Mouse (Mus musculus): ENCODE results near the gene Mylk3. TPM values are rescaled to one million over a fixed set of nuclear protein-coding genes. Genes with fewer than 3 reads are reported as not detected.
A peak's percentile ranks its signal among the peaks of the same experiment; 100 is the strongest.

Gene Mylk3
- polyA plus RNA-seq (2015; fragmentation: Nextera tagmentation; extraction: Ambion mirVana) = 1.7 and 1.9 TPM in 2 replicates

DNA sequence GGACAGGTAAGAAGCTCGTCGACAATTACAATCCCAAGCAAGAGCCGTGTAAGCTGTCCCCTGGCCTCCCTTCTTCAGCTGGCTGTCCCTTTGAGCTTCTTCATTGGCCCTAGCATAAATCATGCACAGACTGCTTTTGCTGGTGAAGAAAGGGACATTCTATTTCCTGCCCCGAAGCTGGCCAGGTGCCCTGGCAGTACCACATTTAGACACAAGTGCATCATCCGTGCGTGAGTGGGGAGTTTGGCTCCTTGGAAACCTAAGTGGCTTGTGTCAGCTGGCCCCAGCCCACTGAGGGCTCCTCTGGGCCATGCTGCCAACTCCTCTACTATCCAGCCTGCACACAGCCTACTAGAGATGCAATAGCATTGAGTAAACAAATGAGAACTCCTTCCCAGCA lies at the start of gene Mylk3:
Gene Mylk3, minus strand, starts transcription at position 141 of the 400 bp plus-strand sequence.
- no peak within 1 kb of the TSS for H3K4me3 ChIP-seq (ENCODE audit: low read length)
- no peak for ATAC-seq (ENCODE audit: low FRiP score, low TSS enrichment)
- no peak within 1 kb of the TSS for H3K4me2 ChIP-seq (replicated peaks; ENCODE audit: low read depth, low read length)
- no peaks in the 10 kb centered on the region for H3K27me3 ChIP-seq (ENCODE audit: insufficient read depth, low read length)
- H3K4me1 ChIP-seq (ENCODE audit: insufficient read depth, low read length) = no peaks in the 10 kb centered on the region; the same call in 1 of the 2 replicates
- no peak within 1 kb of the TSS for H3K27ac ChIP-seq (ENCODE audit: low read length)
- H3K9ac ChIP-seq (replicated peaks; ENCODE audit: low read length) = no peak within 1 kb of the TSS
- H3K36me3 ChIP-seq (ENCODE audit: insufficient read depth, low read length) = no peaks in the 10 kb centered on the region
- WGBS = 60% methylated on average over 6 of the region's 6 CpGs
- H3K9me3 ChIP-seq (ENCODE audit: low read length) = no peaks in the 10 kb centered on the region

DNA sequence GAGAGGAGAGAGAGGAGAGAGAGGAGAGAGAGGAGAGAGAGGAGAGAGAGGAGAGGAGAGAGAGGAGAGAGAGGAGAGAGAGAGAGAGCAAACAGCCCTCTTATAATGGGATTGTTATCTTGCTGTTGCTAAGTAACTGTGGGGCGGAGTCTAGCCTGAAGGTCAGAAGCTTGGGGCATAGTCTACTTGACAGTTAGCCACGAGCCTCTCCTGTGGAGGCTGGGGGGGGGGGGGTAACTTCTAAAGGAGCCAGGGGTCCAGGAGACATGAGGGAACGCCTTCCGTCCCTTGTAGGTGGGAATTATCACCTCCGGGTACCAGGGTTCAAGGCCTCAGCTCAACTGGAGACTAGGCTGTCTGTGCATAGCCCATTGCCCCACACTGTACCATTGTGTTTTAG lies 49.6 kb upstream of the Mylk3 start:
- no peaks in the 10 kb centered on the region for H3K36me3 ChIP-seq (ENCODE audit: insufficient read depth, low read length)
- no peak overlapping the region for H3K27ac ChIP-seq (ENCODE audit: low read length)
- no peak for ATAC-seq (ENCODE audit: low FRiP score, low TSS enrichment)
- H3K4me3 ChIP-seq (ENCODE audit: low read length) = no peak overlapping the region
- H3K9ac ChIP-seq (replicated peaks; ENCODE audit: low read length) = no peak overlapping the region
- no peaks in the 10 kb centered on the region for H3K9me3 ChIP-seq (ENCODE audit: low read length)
- no peak overlapping the region for H3K4me2 ChIP-seq (replicated peaks; ENCODE audit: low read depth, low read length)
- 61% methylated on average over 5 of the region's 5 CpGs for WGBS
- H3K27me3 ChIP-seq (ENCODE audit: insufficient read depth, low read length) = no peaks in the 10 kb centered on the region
- H3K4me1 ChIP-seq (ENCODE audit: insufficient read depth, low read length) = peaks cover 11% of the 10 kb centered on the region

DNA sequence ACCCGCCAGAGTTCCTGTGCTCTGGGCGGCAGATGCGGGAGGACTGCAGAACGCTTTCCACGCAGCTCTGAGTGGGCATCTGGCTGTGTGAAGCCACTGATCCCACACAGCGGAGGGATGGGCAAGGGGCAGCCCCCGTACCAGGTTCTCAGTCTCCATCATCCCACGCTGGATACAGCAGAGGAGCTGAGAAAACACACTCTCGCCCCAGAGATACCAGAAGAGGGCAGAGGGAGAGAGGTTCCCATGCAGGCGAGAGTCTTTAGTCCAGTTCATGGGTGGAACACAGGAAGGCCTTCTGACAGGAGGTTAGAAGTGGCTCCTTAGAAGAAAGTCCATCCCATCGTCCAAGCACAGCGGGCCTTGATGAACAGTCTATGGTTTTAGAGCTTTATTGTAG lies 48.7 kb upstream of the Mylk3 start:
- H3K27ac ChIP-seq (ENCODE audit: low read length) = no peak overlapping the region
- H3K9me3 ChIP-seq (ENCODE audit: low read length) = no peaks in the 10 kb centered on the region
- no peak overlapping the region for H3K4me2 ChIP-seq (replicated peaks; ENCODE audit: low read depth, low read length)
- no peak for ATAC-seq (ENCODE audit: low FRiP score, low TSS enrichment)
- no peak overlapping the region for H3K4me3 ChIP-seq (ENCODE audit: low read length)
- H3K9ac ChIP-seq (replicated peaks; ENCODE audit: low read length) = no peak overlapping the region
- no peaks in the 10 kb centered on the region for H3K36me3 ChIP-seq (ENCODE audit: insufficient read depth, low read length)
- WGBS = 69% methylated on average over 12 of the region's 12 CpGs
- H3K4me1 ChIP-seq (ENCODE audit: insufficient read depth, low read length) = peaks cover 16% of the 10 kb centered on the region
- no peaks in the 10 kb centered on the region for H3K27me3 ChIP-seq (ENCODE audit: insufficient read depth, low read length)

DNA sequence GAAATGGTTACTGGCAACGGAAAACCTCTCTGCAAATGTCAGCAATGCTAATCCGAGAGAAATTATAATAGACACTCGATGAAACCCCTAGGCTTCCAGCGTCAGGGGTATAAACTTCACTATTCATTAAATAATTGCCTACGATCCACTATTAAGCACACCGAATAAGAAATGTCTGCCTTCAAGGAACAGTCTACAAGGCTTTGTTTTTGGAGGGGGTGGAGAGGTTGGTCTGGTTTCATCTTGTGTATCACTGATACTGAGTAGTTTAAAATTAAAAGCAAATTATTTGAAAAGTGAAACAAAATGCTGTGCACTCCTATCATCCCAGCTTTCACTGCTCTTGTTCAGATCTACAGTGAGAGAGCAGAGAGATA lies 46.9 kb upstream of the Mylk3 start:
- WGBS = 3% methylated on average over 6 of the region's 6 CpGs
- H3K4me2 ChIP-seq (replicated peaks; ENCODE audit: low read depth, low read length) = peak overlapping the region; percentile 66
- H3K9me3 ChIP-seq (ENCODE audit: low read length) = no peaks in the 10 kb centered on the region
- H3K9ac ChIP-seq (replicated peaks; ENCODE audit: low read length) = peak overlapping the region; percentile 62
- H3K36me3 ChIP-seq (ENCODE audit: insufficient read depth, low read length) = no peaks in the 10 kb centered on the region
- peak; percentile 55; the same call in 1 of the 2 replicates for ATAC-seq (ENCODE audit: low FRiP score, low TSS enrichment)
- no peaks in the 10 kb centered on the region for H3K27me3 ChIP-seq (ENCODE audit: insufficient read depth, low read length)
- peaks cover 26% of the 10 kb centered on the region for H3K4me1 ChIP-seq (ENCODE audit: insufficient read depth, low read length)
- peak overlapping the region; percentile 79 for H3K4me3 ChIP-seq (ENCODE audit: low read length)
- peak overlapping the region; percentile 70; the same call in 1 of the 2 replicates for H3K27ac ChIP-seq (ENCODE audit: low read length)

DNA sequence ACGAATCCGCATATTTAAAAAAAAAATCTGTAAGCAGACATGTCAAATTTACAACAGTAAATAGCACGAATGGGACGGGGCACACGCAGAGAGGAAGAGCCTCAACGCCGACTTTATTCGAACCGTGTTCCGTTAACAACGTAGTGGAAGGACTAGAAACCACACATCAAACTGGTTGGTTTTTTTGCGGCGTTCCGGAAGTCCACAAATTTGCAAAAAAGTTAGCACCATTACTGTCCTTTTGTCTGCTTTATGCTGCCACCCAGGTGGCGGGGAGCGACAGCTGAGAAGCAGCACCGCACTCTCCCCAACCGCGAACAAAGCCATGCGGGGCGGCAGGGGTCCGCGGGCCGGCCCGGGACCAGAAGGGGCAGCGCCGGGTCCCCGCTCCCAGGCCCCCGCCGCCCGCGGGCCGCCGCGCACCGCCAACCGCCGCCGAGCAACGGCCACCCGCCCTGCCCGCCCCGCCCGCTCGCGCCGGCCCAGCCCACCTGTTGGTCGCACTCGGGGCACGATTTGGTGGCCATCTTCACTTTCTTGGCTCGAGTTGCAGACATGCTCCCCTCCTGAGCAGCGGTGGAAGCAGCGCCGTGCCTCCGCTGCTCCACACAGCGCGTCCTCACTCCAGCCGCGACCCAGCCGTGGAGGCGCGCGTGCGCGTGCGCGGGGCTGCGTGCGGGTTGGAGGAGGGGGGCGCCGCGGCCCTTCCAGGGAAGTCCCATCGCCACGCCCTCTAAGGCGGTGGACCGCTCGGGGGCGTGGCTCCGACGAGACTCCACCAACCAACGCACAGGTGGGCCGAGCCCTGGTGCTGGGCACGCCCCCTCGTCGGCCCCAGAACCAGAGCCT lies 46.2 kb upstream of the Mylk3 start, which contains the start of gene 4921524J17Rik:
Gene 4921524J17Rik, minus strand, starts transcription at position 666 of the 849 bp plus-strand sequence.
- peak; percentile 99 for ATAC-seq (ENCODE audit: low FRiP score, low TSS enrichment)

DNA sequence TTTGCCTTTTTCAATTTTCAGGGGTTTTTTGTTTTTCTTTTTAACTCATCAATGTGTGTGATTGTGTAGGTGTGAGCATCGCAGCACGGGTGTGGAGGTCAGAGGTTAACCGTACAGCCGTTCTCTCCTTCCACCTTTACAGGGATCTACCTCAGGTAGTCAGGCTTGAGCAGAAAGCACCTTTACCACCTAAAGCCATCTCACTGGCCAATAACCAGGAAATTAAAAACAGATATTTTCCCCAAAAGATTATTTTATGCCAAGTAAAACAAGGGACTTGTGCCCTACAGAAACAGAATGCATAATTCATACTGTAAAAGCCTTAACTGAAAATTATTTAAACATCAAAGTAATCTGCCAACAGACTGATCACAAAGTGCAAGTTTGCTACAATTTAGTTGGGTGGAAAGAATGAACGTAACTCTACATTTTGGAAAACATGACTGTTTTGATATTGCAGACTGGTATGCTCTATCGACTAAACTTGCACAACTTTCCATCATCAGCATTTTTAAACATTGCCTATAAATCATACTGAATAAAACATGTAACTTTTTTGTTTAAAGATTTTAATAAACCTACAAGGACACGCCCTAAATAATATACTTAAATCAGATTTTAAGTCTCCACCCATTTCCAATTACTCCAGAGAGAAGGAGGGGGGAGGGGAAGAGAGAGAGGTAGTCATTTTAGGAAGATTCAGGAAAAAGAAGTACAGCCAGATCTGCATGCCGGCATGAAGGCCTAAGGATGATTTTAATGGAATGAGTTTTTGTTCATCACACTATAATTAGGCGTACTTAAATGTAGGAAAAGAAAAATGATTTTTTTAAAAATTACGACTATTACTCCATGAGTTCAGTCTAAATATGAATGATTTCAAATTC lies 45.4 kb upstream of the Mylk3 start:
- Histone ChIP-seq H3K36me3 (ENCODE audit: insufficient read depth, low read length) (no peaks in the 10 kb centered on the region), H3K27ac (ENCODE audit: low read length) (peak overlapping the region; percentile 71; the same call in 1 of the 2 replicates), H3K27me3 (ENCODE audit: insufficient read depth, low read length) (no peaks in the 10 kb centered on the region), H3K9me3 (ENCODE audit: low read length) (no peaks in the 10 kb centered on the region), H3K9ac (replicated peaks; ENCODE audit: low read length) (peak overlapping the region; percentile 84), H3K4me2 (replicated peaks; ENCODE audit: low read depth, low read length) (peak overlapping the region; percentile 57), H3K4me3 (ENCODE audit: low read length) (peak overlapping the region; percentile 79), H3K4me1 (ENCODE audit: insufficient read depth, low read length) (peaks cover 26% of the 10 kb centered on the region)
- 11% methylated on average over 10 of the region's 10 CpGs for WGBS
- no peak for ATAC-seq (ENCODE audit: low FRiP score, low TSS enrichment)

More for the DNA sequence above, 46.2 kb upstream of the Mylk3 start, which contains the start of gene 4921524J17Rik:
- Histone ChIP-seq H3K9me3 (ENCODE audit: low read length) (no peaks in the 10 kb centered on the region), H3K4me2 (replicated peaks; ENCODE audit: low read depth, low read length) (peak within 1 kb of the TSS; percentile 66), H3K27me3 (ENCODE audit: insufficient read depth, low read length) (no peaks in the 10 kb centered on the region), H3K4me1 (ENCODE audit: insufficient read depth, low read length) (peaks cover 26% of the 10 kb centered on the region), H3K27ac (ENCODE audit: low read length) (peak within 1 kb of the TSS; percentile 98), H3K36me3 (ENCODE audit: insufficient read depth, low read length) (no peaks in the 10 kb centered on the region), H3K4me3 (ENCODE audit: low read length) (peak within 1 kb of the TSS; percentile 79), H3K9ac (replicated peaks; ENCODE audit: low read length) (peak within 1 kb of the TSS; percentile 84)
- WGBS = under 1% methylated on average over 85 of the region's 85 CpGs

DNA sequence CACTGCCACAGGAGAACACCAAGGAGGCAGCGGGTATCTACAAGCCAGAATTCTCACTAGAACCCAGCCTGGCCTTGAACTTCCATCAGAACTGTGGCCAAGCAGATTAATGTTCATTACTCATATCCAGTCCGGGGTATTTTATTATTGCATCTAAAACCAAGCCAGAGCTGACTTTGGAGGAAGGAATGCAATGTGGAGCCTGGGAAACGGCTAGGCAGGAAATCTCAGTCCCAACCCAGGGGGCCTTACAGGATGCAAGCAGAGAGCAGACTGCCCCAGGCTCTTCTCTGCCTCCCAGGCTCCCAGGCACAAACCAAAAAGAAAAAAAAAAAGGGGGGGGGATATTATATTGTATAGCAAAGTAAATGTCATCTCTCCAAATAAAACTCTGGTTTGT lies 44.7 kb upstream of the Mylk3 start:
- no peak for ATAC-seq (ENCODE audit: low FRiP score, low TSS enrichment)
- no peaks in the 10 kb centered on the region for H3K27me3 ChIP-seq (ENCODE audit: insufficient read depth, low read length)
- no peaks in the 10 kb centered on the region for H3K9me3 ChIP-seq (ENCODE audit: low read length)
- H3K4me1 ChIP-seq (ENCODE audit: insufficient read depth, low read length) = peaks cover 26% of the 10 kb centered on the region
- peak overlapping the region; percentile 71; the same call in 1 of the 2 replicates for H3K27ac ChIP-seq (ENCODE audit: low read length)
- H3K9ac ChIP-seq (replicated peaks; ENCODE audit: low read length) = peak overlapping the region; percentile 57
- peak overlapping the region; percentile 57 for H3K4me2 ChIP-seq (replicated peaks; ENCODE audit: low read depth, low read length)
- WGBS = 29% methylated on average over 3 of the region's 3 CpGs
- peak overlapping the region; percentile 79 for H3K4me3 ChIP-seq (ENCODE audit: low read length)
- H3K36me3 ChIP-seq (ENCODE audit: insufficient read depth, low read length) = no peaks in the 10 kb centered on the region

DNA sequence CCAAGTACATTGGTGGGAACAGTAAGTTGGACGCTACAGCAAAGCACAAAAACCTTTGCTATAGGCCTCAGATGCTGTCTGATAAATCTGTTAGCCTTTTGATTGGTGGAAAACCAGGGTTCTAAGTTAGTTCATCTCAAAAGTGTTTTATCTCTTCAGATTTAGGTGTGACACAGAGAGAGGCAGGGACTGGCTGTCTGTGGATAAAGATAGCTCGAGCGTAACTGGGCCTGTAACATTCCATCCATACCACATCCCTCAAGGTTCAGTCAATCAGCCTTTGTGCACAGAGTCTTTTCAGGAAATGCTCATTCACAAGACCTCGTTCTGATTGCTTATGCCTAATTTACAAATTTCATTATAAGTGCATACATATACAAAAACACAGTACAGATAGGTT lies 43.1 kb upstream of the Mylk3 start:
- Histone ChIP-seq H3K27ac (ENCODE audit: low read length) (peak overlapping the region; percentile 55; the same call in 1 of the 2 replicates), H3K36me3 (ENCODE audit: insufficient read depth, low read length) (no peaks in the 10 kb centered on the region), H3K27me3 (ENCODE audit: insufficient read depth, low read length) (no peaks in the 10 kb centered on the region), H3K9me3 (ENCODE audit: low read length) (no peaks in the 10 kb centered on the region), H3K9ac (replicated peaks; ENCODE audit: low read length) (no peak overlapping the region), H3K4me2 (replicated peaks; ENCODE audit: low read depth, low read length) (no peak overlapping the region), H3K4me1 (ENCODE audit: insufficient read depth, low read length) (peaks cover 26% of the 10 kb centered on the region), H3K4me3 (ENCODE audit: low read length) (no peak overlapping the region)
- WGBS = 30% methylated on average over 4 of the region's 4 CpGs
- no peak for ATAC-seq (ENCODE audit: low FRiP score, low TSS enrichment)

DNA sequence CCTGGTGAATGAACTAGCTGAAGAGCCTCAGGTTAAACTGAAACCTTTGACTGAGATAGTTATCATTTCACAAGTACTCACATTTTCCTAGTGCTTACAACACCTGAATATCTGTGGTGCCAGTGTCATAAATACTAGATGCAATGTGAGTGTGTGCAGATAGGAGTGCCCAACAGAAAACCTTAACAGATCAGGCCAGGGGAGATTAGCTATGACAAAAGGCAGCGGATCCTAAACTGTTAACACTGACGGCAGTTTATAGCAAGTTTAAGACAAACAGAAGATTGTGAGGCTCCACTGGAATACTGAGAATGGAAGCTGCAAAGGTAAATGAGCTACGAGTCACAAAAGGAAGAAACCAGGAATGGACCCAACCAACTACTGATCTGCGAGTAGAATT lies 40.9 kb upstream of the Mylk3 start:
- 80% methylated on average over 4 of the region's 4 CpGs for WGBS
- no peak overlapping the region for H3K4me3 ChIP-seq (ENCODE audit: low read length)
- ATAC-seq (ENCODE audit: low FRiP score, low TSS enrichment) = no peak
- no peaks in the 10 kb centered on the region for H3K9me3 ChIP-seq (ENCODE audit: low read length)
- H3K4me1 ChIP-seq (ENCODE audit: insufficient read depth, low read length) = peaks cover 26% of the 10 kb centered on the region
- H3K36me3 ChIP-seq (ENCODE audit: insufficient read depth, low read length) = no peaks in the 10 kb centered on the region
- no peak overlapping the region for H3K4me2 ChIP-seq (replicated peaks; ENCODE audit: low read depth, low read length)
- H3K27me3 ChIP-seq (ENCODE audit: insufficient read depth, low read length) = no peaks in the 10 kb centered on the region
- H3K9ac ChIP-seq (replicated peaks; ENCODE audit: low read length) = no peak overlapping the region
- no peak overlapping the region for H3K27ac ChIP-seq (ENCODE audit: low read length)
